Mouse (Mus musculus): ENCODE data around the gene Ninj1.

The Ninj1 gene

DNA sequence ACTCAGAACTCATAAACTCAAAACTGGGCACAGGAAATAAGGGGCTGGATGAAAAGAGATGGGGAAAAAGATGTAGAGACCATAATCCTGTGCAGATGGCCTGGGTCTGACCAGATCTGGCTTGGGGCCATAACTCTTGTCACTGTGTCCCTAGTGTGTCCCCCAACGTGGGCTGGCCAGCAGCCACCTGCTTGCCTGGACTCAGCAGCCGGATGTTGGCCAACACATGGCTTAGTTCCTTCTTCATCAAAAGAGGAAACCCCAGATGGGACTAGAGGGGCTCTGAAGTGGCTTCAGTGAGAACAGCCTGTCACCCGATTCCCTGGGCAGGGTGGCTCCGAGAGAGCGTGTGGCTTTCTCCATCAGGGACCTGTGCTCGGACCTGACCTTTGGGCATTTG is 9.5 kb downstream of the Ninj1 start:
- no peak for DNase-seq (ENCODE audit: low spot score)

DNA sequence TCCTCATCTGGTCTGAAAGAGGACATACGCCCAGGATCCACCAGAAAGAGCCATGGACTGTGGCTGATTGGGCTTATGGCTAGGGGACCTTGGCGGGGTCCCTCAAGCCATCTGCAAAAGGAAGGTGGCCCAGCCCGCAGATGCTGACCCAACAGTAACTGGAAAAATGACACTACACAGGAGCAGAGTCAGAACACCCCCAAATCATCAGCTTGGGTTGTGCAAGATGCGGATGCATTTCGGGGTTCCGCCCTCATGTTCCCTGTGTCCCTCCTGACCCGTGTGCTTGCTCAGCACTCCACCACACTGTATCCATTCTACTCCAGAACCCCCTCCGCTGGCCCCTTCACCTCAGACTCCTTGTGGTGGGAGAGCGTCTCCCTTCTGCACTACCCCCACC is 11.4 kb downstream of the Ninj1 start:
- DNase-seq (ENCODE audit: low spot score): no peak

DNA sequence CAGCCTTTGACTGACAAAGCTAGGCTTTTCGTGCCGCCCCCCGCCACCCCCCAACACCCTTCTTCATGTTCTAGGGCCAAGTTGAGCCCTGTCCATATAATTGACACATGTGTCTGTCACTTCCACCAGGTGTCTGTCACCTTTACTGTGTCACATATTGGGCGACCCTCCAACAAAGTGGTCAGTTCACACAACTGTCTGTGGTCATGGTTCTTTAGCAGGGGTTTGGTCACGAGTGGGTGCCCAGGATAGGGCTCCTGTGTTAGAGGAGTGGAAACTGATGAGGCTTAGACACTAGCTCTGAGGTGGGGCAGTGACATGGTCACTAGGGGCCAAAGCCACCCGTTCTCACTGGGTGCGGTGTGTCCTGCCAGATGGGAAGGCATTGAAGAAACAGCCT is 12.6 kb downstream of the Ninj1 start:
- no peak for DNase-seq (ENCODE audit: low spot score)

GRCm38 (mm10) chr13:49200688-49201087 is 13.4 kb downstream of the Ninj1 start:
- no peak for DNase-seq (ENCODE audit: low spot score)

DNA sequence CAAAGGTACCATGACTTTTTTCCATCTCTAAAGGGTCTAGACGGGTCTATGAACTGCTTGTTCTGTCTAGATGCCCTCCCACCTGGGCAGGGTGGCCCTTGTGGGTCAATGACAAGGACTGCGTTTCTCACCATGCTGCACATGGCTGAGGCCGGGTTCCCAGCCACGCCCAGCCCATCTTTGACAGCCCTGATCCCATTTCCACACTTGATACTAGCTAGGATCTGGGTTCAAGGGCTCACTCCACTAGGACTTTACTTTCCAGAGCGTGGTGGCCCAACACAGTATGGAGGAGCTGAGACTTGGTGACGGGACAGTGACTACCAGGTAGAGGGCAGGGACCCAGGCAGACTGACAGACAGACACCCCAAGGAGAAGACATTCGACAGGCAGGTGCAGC is 15.3 kb downstream of the Ninj1 start:
- no peak for DNase-seq (ENCODE audit: low spot score)

GRCm38 (mm10) chr13:49205381-49205998 is 18.2 kb downstream of the Ninj1 start:
- DNase-seq (ENCODE audit: low spot score): peak; percentile 81

- no peak for DNase-seq (ENCODE audit: low spot score)
These were observed 19.1 kb downstream of the Ninj1 start for GRCm38 (mm10) chr13:49206341-49206740.

DNA sequence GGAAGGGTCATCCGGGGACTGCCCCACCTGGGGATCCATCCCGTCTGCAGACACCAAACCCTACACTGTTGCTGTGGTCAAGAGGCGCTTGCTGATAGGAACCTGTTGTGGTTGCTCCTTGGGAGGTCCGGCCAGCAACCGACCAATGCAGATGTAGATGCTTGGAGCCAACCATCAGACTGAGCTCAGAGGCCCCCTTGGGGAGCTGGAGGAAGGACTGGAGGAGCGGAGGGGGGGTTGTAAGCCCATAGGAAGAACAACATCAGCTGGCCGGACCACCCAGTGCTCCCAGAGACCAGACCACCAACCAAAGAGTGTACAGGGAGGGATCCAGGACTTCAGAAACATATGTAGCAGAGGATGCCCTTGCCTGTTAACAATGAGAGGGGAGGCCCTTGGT is 22.0 kb downstream of the Ninj1 start:
- DNase-seq (ENCODE audit: low spot score): no peak

- no peak for DNase-seq (ENCODE audit: low spot score)
These were observed 25.6 kb downstream of the Ninj1 start for GRCm38 (mm10) chr13:49212711-49213500.

GRCm38 (mm10) chr13:49213531-49213932 is 26.2 kb downstream of the Ninj1 start:
- peak; percentile 47 for DNase-seq (ENCODE audit: low spot score)

DNA sequence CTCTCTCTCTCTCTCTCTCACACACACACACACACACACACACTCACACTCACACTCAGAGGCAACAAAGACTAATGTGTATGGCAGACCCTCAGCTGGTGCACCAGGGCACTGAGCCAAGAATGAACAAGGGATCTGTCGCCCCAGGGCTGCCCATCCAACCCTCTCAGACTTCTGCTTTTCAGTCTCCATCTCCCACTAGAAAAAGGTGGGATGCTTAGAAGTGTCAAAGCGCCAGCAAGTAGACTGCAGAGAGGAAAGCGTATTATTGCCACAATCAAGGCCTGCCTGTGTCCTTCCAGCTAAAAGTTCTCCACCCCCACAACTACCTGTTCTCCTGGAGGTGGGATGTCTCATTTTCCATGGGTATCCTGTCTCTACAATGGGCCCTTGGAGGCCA is 27.2 kb downstream of the Ninj1 start:
- no peak for DNase-seq (ENCODE audit: low spot score)

DNA sequence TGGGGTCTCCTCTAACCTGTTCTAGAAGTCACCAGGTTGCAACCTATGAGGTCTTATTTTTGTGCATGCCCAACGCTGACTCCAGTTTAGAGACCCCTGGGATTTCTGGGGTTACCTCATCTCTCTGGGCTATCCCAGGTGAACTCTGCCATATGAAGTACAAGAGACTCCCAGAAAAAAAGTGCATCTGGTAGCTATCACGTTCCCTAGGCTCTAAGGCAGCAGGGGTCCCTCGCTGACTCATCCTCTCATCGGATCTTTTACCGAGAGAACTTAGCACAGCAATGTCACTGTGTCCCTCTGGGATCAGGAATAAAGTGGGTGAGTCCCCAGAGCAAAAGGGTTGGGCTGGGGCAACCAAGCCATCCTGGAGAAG is 27.8 kb downstream of the Ninj1 start:
- DNase-seq (ENCODE audit: low spot score): no peak

GRCm38 (mm10) chr13:49215504-49216219 is 28.4 kb downstream of the Ninj1 start, which contains the start of gene Card19:
Gene Card19, minus strand, starts transcription at chr13:49216037.
- peak; percentile 95 for DNase-seq (ENCODE audit: low spot score)

DNA sequence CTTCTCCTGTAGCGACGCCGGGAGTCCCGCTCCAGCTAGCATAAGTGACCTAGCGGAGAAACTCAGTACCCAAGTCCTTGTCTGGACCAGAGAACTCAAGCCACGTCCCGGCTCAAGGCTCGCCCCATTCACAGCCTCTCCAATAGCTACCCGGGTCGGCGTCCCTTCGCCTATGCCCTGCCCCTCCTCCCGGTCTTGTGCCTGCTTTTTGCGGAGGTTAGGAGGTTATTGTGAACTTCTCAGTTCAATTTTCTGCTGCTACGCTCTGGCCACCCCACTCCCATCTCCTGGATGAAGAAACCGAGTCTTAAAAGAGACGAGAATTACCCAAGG is 28.9 kb downstream of the Ninj1 start:
- no peak for DNase-seq (ENCODE audit: low spot score)

- DNase-seq (ENCODE audit: low spot score): no peak
These were observed 29.7 kb downstream of the Ninj1 start for GRCm38 (mm10) chr13:49216808-49217561.

DNA sequence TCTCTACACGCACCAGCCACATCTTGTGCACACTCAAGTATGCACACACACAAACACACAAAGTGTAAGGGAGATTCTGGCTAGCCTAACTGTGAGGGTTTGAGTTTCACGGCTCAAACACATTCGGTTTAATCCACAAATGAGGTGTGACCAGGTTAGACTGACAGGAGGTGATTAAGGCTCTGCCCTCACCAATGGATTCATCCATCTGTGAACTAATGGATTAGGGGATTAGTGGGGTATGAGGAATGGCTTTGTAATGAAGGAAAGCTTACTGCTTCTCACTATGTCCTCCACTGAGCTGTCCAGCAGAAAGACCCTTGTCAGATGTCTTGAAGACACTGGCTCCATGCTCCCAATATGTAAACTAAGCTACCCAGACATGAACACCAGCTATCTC is 31.4 kb downstream of the Ninj1 start:
- no peak for DNase-seq (ENCODE audit: low spot score)

GRCm38 (mm10) chr13:49219367-49219766 is 32.1 kb downstream of the Ninj1 start:
- DNase-seq (ENCODE audit: low spot score): no peak

GRCm38 (mm10) chr13:49220912-49221311 is 33.6 kb downstream of the Ninj1 start:
- no peak for DNase-seq (ENCODE audit: low spot score)

DNA sequence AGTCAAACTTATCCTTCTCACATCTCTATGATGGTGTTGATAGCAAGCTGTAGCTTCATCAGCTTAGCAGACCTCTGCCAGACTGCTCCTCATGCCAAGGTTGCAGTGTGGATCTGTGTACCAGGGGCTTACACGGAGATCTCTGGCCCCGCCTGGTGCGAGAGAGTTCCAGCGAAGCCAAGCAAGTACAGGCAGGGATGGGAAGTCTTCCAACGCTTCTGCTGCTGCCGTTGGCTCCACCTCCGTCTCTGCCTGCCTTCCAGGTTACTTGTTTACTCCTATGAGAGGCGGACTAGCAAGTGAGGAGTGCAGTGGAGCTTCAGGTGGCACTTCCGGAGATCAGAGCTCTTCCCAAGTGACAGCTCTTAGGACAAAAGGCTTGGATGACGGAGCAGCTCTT is 37.0 kb downstream of the Ninj1 start:
- no peak for DNase-seq (ENCODE audit: low spot score)

DNA sequence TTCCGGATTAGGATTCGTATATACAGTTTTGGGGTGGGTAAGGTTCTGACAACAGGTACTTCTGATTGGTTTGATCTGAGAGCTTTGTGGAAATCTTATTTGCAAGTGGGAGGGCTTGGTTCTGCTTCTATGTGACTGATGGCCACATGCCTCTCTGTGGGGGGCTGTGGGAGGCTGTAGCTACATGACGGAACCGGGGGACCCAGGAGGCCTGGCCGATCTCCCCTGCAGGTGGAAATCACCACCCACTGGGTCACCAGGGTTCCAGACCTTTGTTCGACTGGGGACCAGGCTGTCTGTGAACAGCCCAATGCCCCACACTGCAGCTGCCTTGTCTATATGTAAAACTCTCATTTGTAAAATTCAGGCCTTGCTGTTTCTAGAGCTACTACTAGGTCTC is 37.4 kb downstream of the Ninj1 start:
- DNase-seq (ENCODE audit: low spot score): no peak

DNA sequence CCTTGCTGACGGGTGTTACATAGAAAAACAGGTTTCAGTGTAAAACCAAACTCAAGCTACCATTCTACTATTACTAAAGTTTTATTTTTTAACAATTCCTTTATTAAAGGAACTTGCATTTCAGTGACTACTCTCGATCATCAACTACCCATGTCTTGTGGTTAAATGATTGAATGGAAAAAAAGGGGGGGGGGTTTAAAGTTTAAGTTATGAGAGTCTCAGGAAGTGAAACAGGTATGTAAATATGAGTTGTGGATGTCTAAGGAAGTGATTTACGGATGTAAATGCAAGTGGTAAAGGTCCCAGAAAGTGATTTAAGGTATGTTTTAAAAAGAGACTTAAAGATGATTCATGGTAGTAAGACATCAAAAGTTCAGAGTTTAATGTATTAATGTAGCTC is 37.9 kb downstream of the Ninj1 start:
- DNase-seq (ENCODE audit: low spot score): no peak

GRCm38 (mm10) chr13:49225633-49226032 is 38.3 kb downstream of the Ninj1 start:
- DNase-seq (ENCODE audit: low spot score): no peak
